Mouse (Mus musculus): ENCODE measurements at regions not wholly inside any gene's neighbourhood (a gene's known extent, or its start where the extent isn't known, plus 50 kb on each side); places are given as distances from the start of the nearest gene placed in this dataset.
A peak's percentile ranks its signal among the peaks of the same experiment; 100 is the strongest.

DNA sequence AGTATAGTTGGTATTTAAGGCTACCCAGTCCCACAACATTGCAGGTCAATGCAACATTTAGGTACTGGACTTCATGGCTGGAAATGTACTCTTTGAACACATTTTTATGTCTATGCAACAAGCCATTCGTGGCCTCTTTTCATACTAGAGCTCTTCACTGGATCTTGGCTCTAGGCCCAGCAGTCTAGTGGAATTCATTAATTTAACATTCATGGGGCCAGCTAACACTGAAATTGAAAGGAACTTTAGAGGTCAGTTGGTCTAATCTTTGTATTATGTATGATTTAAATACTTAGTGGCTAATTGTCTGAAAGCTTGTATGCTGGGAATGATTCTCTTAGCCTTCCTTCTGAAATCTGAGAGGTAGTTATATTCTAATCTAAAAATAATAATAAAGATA is 695.5 kb upstream of the Lingo2 start:
- no peak for TF ChIP-seq POLR2A (IDR thresholded peaks at IDR 0.05; ENCODE audit: borderline replicate concordance, extremely low read depth, insufficient read depth, insufficient read length, poor library complexity, severe bottlenecking)
- TF ChIP-seq CTCF (IDR thresholded peaks at IDR 0.05; ENCODE audit: borderline replicate concordance, extremely low read depth, insufficient read depth, insufficient read length) = no peak

More for the DNA sequence above, 695.5 kb upstream of the Lingo2 start:
- DNase-seq (ENCODE audit: low read depth) = peak; percentile 74

All from brain, embryonic 14.5 days (tissue).